Mouse (Mus musculus) colon, adult 2 months (tissue): ENCODE data around the gene Ppef2. TPM values are rescaled to one million over a fixed set of nuclear protein-coding genes. Genes with fewer than 3 reads are reported as not detected.

Source experiments
- polyA plus RNA-seq: library from polyadenylated mRNA; depleted of rRNA; stranded (reverse); fragments of >200 nt; gene quantifications from 2 replicates; pipeline ENCODE4 v1.2.3, GENCODE M21; 2012; rRNA removed

Gene Ppef2
- 0.34 and 0.84 TPM in 2 replicates for polyA plus RNA-seq

GRCm38 (mm10) chr5:92256218-92256617 is at the start of gene Ppef2:
Gene Ppef2, minus strand, starts transcription at chr5:92256278.

DNA sequence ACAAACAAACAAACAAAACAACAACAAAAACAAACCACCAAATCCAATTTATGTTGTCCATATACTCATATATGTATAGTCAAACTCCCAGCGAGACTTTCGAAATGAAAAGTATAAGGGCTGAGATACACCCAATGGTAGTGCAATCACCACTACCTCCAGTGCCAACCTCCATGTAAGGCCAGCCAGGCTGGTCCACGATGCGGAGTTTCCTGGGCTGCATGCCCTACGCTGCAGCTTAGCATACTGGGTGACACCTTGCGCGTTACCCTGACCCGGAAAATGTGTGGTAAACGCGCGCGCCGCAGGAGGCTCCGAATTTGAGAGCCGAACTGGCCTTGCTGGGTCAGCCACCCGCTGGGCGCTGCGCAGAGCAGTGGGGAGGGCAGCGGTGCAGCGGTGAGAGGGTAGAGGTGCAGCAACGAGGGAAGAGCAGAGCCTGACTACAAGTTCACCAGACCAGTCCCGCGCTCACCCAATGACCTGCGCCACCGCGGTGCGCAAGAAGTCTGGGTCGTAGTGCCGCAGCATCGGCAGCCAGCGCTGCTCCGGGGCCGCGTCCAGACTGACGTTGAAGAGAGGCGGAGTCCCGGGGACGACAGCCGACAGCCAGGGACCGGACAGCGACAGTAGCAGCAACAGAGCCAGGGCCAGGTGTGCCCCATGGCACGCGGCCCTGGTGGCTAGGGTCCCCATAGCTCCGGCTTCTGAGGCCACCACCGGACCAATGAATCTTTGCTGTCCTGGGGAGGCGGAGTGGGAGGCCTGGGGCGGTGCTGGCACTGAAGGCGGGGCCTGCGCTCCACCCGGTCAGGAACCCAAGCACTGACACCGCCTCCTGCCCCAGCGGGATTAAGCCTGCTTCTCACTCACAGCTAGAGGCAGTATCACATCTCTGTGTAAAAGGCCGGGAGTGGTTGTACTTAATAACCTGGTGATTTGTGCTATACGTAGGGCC is 21.6 kb upstream of the Ppef2 start, which contains the start of gene Naaa:
Gene Naaa, minus strand, starts transcription at position 734 of the 958 bp plus-strand sequence.

GRCm38 (mm10) chr5:92215308-92215707 is 40.8 kb downstream of the Ppef2 start, which contains the start of gene U90926:
Gene U90926, minus strand, starts transcription at chr5:92215408.

Other genes starting within 250 kb of the Ppef2 start
- gene Cdkl2, start 212.4 kb downstream of the Ppef2 start, polyA plus RNA-seq = 0.65 and 1.9 TPM in 2 replicates
- gene G3bp2, start 172.6 kb downstream of the Ppef2 start, polyA plus RNA-seq = 10.0 and 11.0 TPM in 2 replicates
- gene Uso1, start 118.3 kb downstream of the Ppef2 start, polyA plus RNA-seq = 24.8 and 32.0 TPM in 2 replicates
- gene U90926, start 40.9 kb downstream of the Ppef2 start, polyA plus RNA-seq = not detected in 2 replicates
- gene Naaa, start 21.9 kb upstream of the Ppef2 start, polyA plus RNA-seq = 43.0 and 46.2 TPM in 2 replicates
- 4.8 and 8.7 TPM in 2 replicates for gene Sdad1, start 54.2 kb upstream of the Ppef2 start, polyA plus RNA-seq
- gene Cxcl9, start 71.8 kb upstream of the Ppef2 start, polyA plus RNA-seq = 0.69 and 2.0 TPM in 2 replicates
- gene Art3, start 75.5 kb upstream of the Ppef2 start, polyA plus RNA-seq = 5.3 and 7.4 TPM in 2 replicates
- gene Cxcl10, start 92.6 kb upstream of the Ppef2 start, polyA plus RNA-seq = 1.8 and 2.7 TPM in 2 replicates
- gene Nup54, start 178.9 kb upstream of the Ppef2 start, polyA plus RNA-seq = 7.5 and 8.1 TPM in 2 replicates